Mouse (Mus musculus): ENCODE measurements at regions not wholly inside any gene's neighbourhood (a gene's known extent, or its start where the extent isn't known, plus 50 kb on each side); places are given as distances from the start of the nearest gene placed in this dataset.

GRCm38 (mm10) chr2:133495443-133495842 lies 56.5 kb upstream of the Bmp2 start:
- Histone ChIP-seq H3K4me1 (ENCODE audit: control insufficient read depth, insufficient read depth, low read length) (no peaks in the 10 kb centered on the region), H3K4me3 (ENCODE audit: control insufficient read depth, low read depth, low read length) (no peak overlapping the region), H3K36me3 (ENCODE audit: control insufficient read depth, insufficient read depth, low read length) (no peaks in the 10 kb centered on the region), H3K27ac (ENCODE audit: control insufficient read depth, insufficient read depth, low read depth, low read length) (no peak overlapping the region), H3K27me3 (ENCODE audit: control insufficient read depth, insufficient read depth, low read length) (no peaks in the 10 kb centered on the region)
- TF ChIP-seq POLR2A (IDR thresholded peaks at IDR 0.05; ENCODE audit: control insufficient read depth, low read depth, low read length), result no peak
- no peak for TF ChIP-seq CTCF (IDR thresholded peaks at IDR 0.05; ENCODE audit: control insufficient read depth, insufficient read depth, insufficient replicate concordance, low read depth, low read length)

- Histone ChIP-seq H3K4me3 (ENCODE audit: control insufficient read depth, low read depth, low read length) (no peak overlapping the region), H3K27me3 (ENCODE audit: control insufficient read depth, insufficient read depth, low read length) (no peaks in the 10 kb centered on the region)
- TF ChIP-seq POLR2A (IDR thresholded peaks at IDR 0.05; ENCODE audit: control insufficient read depth, low read depth, low read length), result no peak
- no peak for TF ChIP-seq CTCF (IDR thresholded peaks at IDR 0.05; ENCODE audit: control insufficient read depth, insufficient read depth, insufficient replicate concordance, low read depth, low read length)
These were observed 55.6 kb upstream of the Bmp2 start for GRCm38 (mm10) chr2:133496389-133496788.

GRCm38 (mm10) chr2:133497071-133497470 lies 54.9 kb upstream of the Bmp2 start:
- H3K27me3 ChIP-seq (ENCODE audit: control insufficient read depth, insufficient read depth, low read length), result no peaks in the 10 kb centered on the region
- TF ChIP-seq CTCF (IDR thresholded peaks at IDR 0.05; ENCODE audit: control insufficient read depth, insufficient read depth, insufficient replicate concordance, low read depth, low read length) (no peak), POLR2A (IDR thresholded peaks at IDR 0.05; ENCODE audit: control insufficient read depth, low read depth, low read length) (no peak)
- no peak overlapping the region for H3K27ac ChIP-seq (ENCODE audit: control insufficient read depth, insufficient read depth, low read depth, low read length)
- no peak overlapping the region for H3K4me3 ChIP-seq (ENCODE audit: control insufficient read depth, low read depth, low read length)
- H3K4me1 ChIP-seq (ENCODE audit: control insufficient read depth, insufficient read depth, low read length), result no peaks in the 10 kb centered on the region
- no peaks in the 10 kb centered on the region for H3K36me3 ChIP-seq (ENCODE audit: control insufficient read depth, insufficient read depth, low read length)

More at GRCm38 (mm10) chr2:133496389-133496788, 55.6 kb upstream of the Bmp2 start:
- Histone ChIP-seq H3K27ac (ENCODE audit: control insufficient read depth, insufficient read depth, low read depth, low read length) (no peak overlapping the region), H3K36me3 (ENCODE audit: control insufficient read depth, insufficient read depth, low read length) (no peaks in the 10 kb centered on the region), H3K4me1 (ENCODE audit: control insufficient read depth, insufficient read depth, low read length) (no peaks in the 10 kb centered on the region)

GRCm38 (mm10) chr2:133497541-133498185 lies 54.3 kb upstream of the Bmp2 start:
- H3K4me1 ChIP-seq (ENCODE audit: control insufficient read depth, insufficient read depth, low read length), result no peaks in the 10 kb centered on the region
- no peak for TF ChIP-seq POLR2A (IDR thresholded peaks at IDR 0.05; ENCODE audit: control insufficient read depth, low read depth, low read length)
- TF ChIP-seq CTCF (IDR thresholded peaks at IDR 0.05; ENCODE audit: control insufficient read depth, insufficient read depth, insufficient replicate concordance, low read depth, low read length), result no peak
- H3K27ac ChIP-seq (ENCODE audit: control insufficient read depth, insufficient read depth, low read depth, low read length), result no peak overlapping the region
- H3K4me3 ChIP-seq (ENCODE audit: control insufficient read depth, low read depth, low read length), result no peak overlapping the region
- H3K27me3 ChIP-seq (ENCODE audit: control insufficient read depth, insufficient read depth, low read length), result no peaks in the 10 kb centered on the region
- no peaks in the 10 kb centered on the region for H3K36me3 ChIP-seq (ENCODE audit: control insufficient read depth, insufficient read depth, low read length)

- TF ChIP-seq POLR2A (IDR thresholded peaks at IDR 0.05; ENCODE audit: control insufficient read depth, low read depth, low read length) (no peak), CTCF (IDR thresholded peaks at IDR 0.05; ENCODE audit: control insufficient read depth, insufficient read depth, insufficient replicate concordance, low read depth, low read length) (no peak)
- H3K4me3 ChIP-seq (ENCODE audit: control insufficient read depth, low read depth, low read length), result no peak overlapping the region
These were observed 53.8 kb upstream of the Bmp2 start for GRCm38 (mm10) chr2:133498186-133498571.

GRCm38 (mm10) chr2:133498717-133499143 lies 53.2 kb upstream of the Bmp2 start:
- TF ChIP-seq POLR2A (IDR thresholded peaks at IDR 0.05; ENCODE audit: control insufficient read depth, low read depth, low read length) (no peak), CTCF (IDR thresholded peaks at IDR 0.05; ENCODE audit: control insufficient read depth, insufficient read depth, insufficient replicate concordance, low read depth, low read length) (no peak)
- Histone ChIP-seq H3K4me1 (ENCODE audit: control insufficient read depth, insufficient read depth, low read length) (no peaks in the 10 kb centered on the region), H3K36me3 (ENCODE audit: control insufficient read depth, insufficient read depth, low read length) (no peaks in the 10 kb centered on the region), H3K27me3 (ENCODE audit: control insufficient read depth, insufficient read depth, low read length) (no peaks in the 10 kb centered on the region), H3K4me3 (ENCODE audit: control insufficient read depth, low read depth, low read length) (no peak overlapping the region), H3K27ac (ENCODE audit: control insufficient read depth, insufficient read depth, low read depth, low read length) (no peak overlapping the region)

More at GRCm38 (mm10) chr2:133498186-133498571, 53.8 kb upstream of the Bmp2 start:
- Histone ChIP-seq H3K4me1 (ENCODE audit: control insufficient read depth, insufficient read depth, low read length) (no peaks in the 10 kb centered on the region), H3K27me3 (ENCODE audit: control insufficient read depth, insufficient read depth, low read length) (no peaks in the 10 kb centered on the region), H3K36me3 (ENCODE audit: control insufficient read depth, insufficient read depth, low read length) (no peaks in the 10 kb centered on the region), H3K27ac (ENCODE audit: control insufficient read depth, insufficient read depth, low read depth, low read length) (no peak overlapping the region)

- no peak overlapping the region for H3K27ac ChIP-seq (ENCODE audit: control insufficient read depth, insufficient read depth, low read depth, low read length)
- no peak overlapping the region for H3K4me3 ChIP-seq (ENCODE audit: control insufficient read depth, low read depth, low read length)
- no peaks in the 10 kb centered on the region for H3K27me3 ChIP-seq (ENCODE audit: control insufficient read depth, insufficient read depth, low read length)
- H3K36me3 ChIP-seq (ENCODE audit: control insufficient read depth, insufficient read depth, low read length), result no peaks in the 10 kb centered on the region
- no peak for TF ChIP-seq POLR2A (IDR thresholded peaks at IDR 0.05; ENCODE audit: control insufficient read depth, low read depth, low read length)
- no peak for TF ChIP-seq CTCF (IDR thresholded peaks at IDR 0.05; ENCODE audit: control insufficient read depth, insufficient read depth, insufficient replicate concordance, low read depth, low read length)
- no peaks in the 10 kb centered on the region for H3K4me1 ChIP-seq (ENCODE audit: control insufficient read depth, insufficient read depth, low read length)
These were observed 52.1 kb upstream of the Bmp2 start for GRCm38 (mm10) chr2:133499904-133500303.

Data from testis, adult 2 months (tissue).